Mouse (Mus musculus): Measurements from ENCODE around the gene Tubb2a.
A peak's percentile ranks its signal among the peaks of the same experiment; 100 is the strongest.
"Not testable (repeated sequence)": the region's sequence is repeated elsewhere in the genome, so short reads cannot be mapped to it uniquely, and the experiment has no call there.

Tubb2a gene

GRCm38 (mm10) chr13:34088871-34089288, 11.1 kb upstream of the Tubb2a start:
- DNase-seq: peak; percentile 43

- peak; percentile 38 for DNase-seq
Observed at GRCm38 (mm10) chr13:34088201-34088649, 10.4 kb upstream of the Tubb2a start.

GRCm38 (mm10) chr13:34087052-34087812, 9.4 kb upstream of the Tubb2a start:
- no peak for DNase-seq

GRCm38 (mm10) chr13:34084026-34084750, 6.4 kb upstream of the Tubb2a start:
- no peak for DNase-seq

- no peak for DNase-seq
Observed at GRCm38 (mm10) chr13:34081926-34082325, 4.1 kb upstream of the Tubb2a start.

- no peak for DNase-seq
Observed at GRCm38 (mm10) chr13:34079801-34080200, 2.0 kb upstream of the Tubb2a start.

GRCm38 (mm10) chr13:34078500-34079280, 883 bp upstream of the Tubb2a start:
- DNase-seq: no peak

GRCm38 (mm10) chr13:34076561-34077491, 981 bp downstream of the Tubb2a start:
- peak; percentile 29 for DNase-seq

- not testable (repeated sequence) for DNase-seq
Observed at GRCm38 (mm10) chr13:34075893-34076292, 1.9 kb downstream of the Tubb2a start.

GRCm38 (mm10) chr13:34074441-34074840, 3.4 kb downstream of the Tubb2a start:
- not testable (repeated sequence) for DNase-seq

GRCm38 (mm10) chr13:34072847-34073246, 5.0 kb downstream of the Tubb2a start:
- DNase-seq: no peak

- DNase-seq: no peak
Observed at GRCm38 (mm10) chr13:34071836-34072235, 6.0 kb downstream of the Tubb2a start.

- no peak for DNase-seq
Observed at GRCm38 (mm10) chr13:34070296-34070695, 7.5 kb downstream of the Tubb2a start.

- DNase-seq: no peak
Observed at GRCm38 (mm10) chr13:34066351-34066750, 11.5 kb downstream of the Tubb2a start.

- no peak for DNase-seq
Observed at GRCm38 (mm10) chr13:34062466-34062865, 15.3 kb downstream of the Tubb2a start.

- no peak for DNase-seq
Observed at GRCm38 (mm10) chr13:34060061-34060460, 17.7 kb downstream of the Tubb2a start.

- DNase-seq: no peak
Observed at GRCm38 (mm10) chr13:34057252-34057651, 20.6 kb downstream of the Tubb2a start.

GRCm38 (mm10) chr13:34054983-34055382, 22.8 kb downstream of the Tubb2a start:
- DNase-seq: no peak

GRCm38 (mm10) chr13:34054391-34054790, 23.4 kb downstream of the Tubb2a start:
- no peak for DNase-seq

- DNase-seq: no peak
Observed at GRCm38 (mm10) chr13:34053673-34054282, 24.0 kb downstream of the Tubb2a start.

GRCm38 (mm10) chr13:34051692-34052091, 26.1 kb downstream of the Tubb2a start:
- no peak for DNase-seq

GRCm38 (mm10) chr13:34050479-34050878, 27.3 kb downstream of the Tubb2a start:
- no peak for DNase-seq

All from thymus, postnatal 25 days (tissue).